Mouse (Mus musculus): ENCODE results near the gene Olfr1265.

Olfr1265 gene

DNA sequence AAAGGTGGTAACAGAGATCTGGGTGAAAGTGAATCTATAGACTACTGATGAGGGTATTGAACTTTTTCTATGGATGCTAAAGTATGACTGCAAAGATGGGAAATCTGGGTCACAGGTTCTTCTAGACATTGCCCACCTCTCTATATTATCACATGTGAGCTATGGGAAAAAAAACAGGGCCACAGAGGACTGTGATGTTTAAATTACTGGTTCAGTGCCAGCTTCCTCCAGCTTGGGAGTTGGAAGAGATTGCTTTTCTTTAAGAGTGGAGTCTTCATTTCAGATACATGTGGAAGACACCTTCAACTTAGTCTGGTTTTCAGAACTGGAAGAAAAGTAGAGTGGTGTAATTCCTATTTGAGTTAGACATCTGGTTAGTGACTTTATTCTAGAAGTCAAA, at the start of gene Olfr1265:
Olfr1265 (plus strand) TSS at position 301 of the 400 bp plus-strand sequence.
- no peak for DNase-seq

DNA sequence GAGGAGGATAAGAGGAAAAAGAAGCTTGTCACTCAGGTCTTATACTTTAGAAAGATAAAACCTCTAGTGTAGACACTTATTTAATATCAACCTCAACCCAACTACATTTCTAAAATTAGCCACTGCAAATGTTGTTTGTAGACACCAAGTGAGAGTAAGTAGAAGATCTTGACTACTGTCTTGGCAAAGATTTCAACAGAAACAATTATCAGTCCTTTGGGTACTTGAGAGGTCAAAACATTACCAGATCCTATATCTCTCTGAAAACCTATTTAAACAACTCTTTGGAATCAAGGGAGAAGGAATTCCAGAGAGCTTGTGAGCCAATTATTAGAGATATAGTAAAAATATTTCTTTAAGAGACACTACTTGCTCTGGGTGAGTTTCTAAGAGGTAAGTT, 44.2 kb upstream of the Olfr1265 start, which contains the start of gene Olfr1261:
Olfr1261 (plus strand) TSS at position 301 of the 400 bp plus-strand sequence.
- no peak for DNase-seq

GRCm38 (mm10) chr2:89999845-90000244, 35.3 kb upstream of the Olfr1265 start, which contains the start of gene Olfr1262:
TSS of gene Olfr1262 (plus strand) at chr2:90000145.
- no peak for DNase-seq

- no peak for DNase-seq
Observed at GRCm38 (mm10) chr2:90011831-90012230, 23.3 kb upstream of the Olfr1265 start, which contains the start of gene Olfr1263. TSS of gene Olfr1263 (plus strand) at chr2:90012131.

- DNase-seq: no peak
Observed at GRCm38 (mm10) chr2:90025477-90025876, 9.7 kb upstream of the Olfr1265 start, which contains the start of gene Olfr1264. TSS of gene Olfr1264 (minus strand) at chr2:90025577.

DNA sequence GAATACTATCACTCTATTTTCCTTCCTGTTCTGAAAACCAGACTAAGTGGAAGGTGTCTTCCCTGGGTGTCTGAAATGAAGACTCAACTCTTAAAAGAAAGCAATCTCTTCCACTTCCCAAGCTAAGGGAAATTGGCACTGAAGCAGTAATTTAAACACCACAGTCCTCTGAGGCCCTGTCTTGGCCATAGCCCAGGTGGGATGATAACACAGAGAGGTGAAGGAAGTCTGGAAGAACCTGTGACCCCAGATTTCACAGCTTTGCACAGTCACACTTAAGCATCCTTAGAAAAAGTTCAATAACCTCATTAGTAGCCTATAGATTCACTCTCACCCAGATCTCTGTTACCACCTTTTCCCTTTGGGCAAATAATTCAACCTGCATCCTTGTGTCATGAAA, 28.4 kb downstream of the Olfr1265 start, which contains the start of gene Olfr140:
Olfr140 (minus strand) TSS at position 101 of the 400 bp plus-strand sequence.
- DNase-seq: no peak

GRCm38 (mm10) chr2:90070065-90070464, 34.9 kb downstream of the Olfr1265 start:
- no peak for DNase-seq

Measured in thymus, postnatal 4 days (tissue).